Mouse (Mus musculus): Measurements from ENCODE around the gene Tacr1. TPM values are rescaled to one million over a fixed set of nuclear protein-coding genes. Genes with fewer than 3 reads are reported as not detected.

Tacr1 gene
- polyA plus RNA-seq, 1 experiment = not detected

DNA sequence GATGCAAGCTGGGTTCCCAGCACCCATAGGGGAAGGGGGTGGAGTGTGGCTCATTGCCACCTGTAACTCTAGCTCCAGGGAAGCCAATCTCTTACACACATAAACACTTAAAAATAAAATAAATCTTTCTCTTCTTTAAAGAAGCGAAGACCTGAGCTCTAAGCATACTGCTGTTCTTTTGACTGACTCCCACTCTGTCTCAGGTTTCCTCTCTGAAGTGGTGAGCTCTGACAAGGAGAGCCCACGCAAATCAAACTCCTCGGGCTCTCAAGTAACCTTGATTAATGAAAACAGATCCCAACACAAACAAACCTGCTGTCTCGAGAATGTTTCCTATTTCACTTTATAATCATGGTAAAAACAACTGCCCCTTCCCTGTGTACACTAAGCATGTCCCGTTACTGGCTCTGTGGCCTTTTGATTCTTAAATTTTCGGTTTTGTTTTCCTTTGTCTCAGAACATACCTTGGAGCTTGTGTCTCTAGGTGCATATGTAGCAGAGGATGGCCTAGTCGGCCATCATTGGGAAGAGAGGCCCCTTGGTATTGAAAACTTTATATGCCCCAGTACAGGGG lies 108.8 kb downstream of the Tacr1 start:
- TF ChIP-seq MYOG (IDR thresholded peaks at IDR 0.05; ENCODE audit: control insufficient read depth, extremely low read depth, insufficient read length) = no peak
- no peak for TF ChIP-seq CEBPB (IDR thresholded peaks at IDR 0.05; ENCODE audit: low read depth)
- no peak for TF ChIP-seq MAX (IDR thresholded peaks at IDR 0.05)
- no peaks in the 10 kb centered on the region for H3K27me3 ChIP-seq (ENCODE audit: control insufficient read depth, insufficient read depth, insufficient read length)
- H3ac ChIP-seq (ENCODE audit: control insufficient read depth, insufficient read length, low read depth) = no peak overlapping the region
- H3K36me3 ChIP-seq (ENCODE audit: control insufficient read depth, insufficient read depth) = no peaks in the 10 kb centered on the region
- no peak overlapping the region for H3K4me3 ChIP-seq (ENCODE audit: insufficient read depth, poor library complexity, severe bottlenecking)
- no peaks in the 10 kb centered on the region for H3K79me3 ChIP-seq (ENCODE audit: low read depth)
- H3K79me2 ChIP-seq (ENCODE audit: control insufficient read depth, insufficient read depth) = no peaks in the 10 kb centered on the region

DNA sequence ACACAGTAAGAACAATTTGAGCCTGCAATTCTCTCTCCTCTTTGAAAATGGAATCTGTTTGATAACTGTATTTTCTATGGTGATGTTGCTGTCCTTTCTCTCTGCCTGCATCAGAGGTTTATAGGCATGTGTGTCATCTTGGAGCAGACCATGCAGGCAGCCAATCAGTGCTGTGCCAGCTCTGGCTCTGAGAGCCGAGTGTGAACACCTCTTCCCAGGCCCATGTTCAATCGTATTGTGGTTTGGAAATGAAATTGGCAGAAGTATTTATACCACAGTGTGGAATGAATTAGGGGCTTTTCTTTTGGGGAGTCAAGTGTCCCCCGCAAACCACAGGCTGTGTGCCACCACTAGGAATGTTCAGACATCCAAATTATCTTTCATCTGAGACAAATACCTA lies 117.5 kb downstream of the Tacr1 start:
- H3ac ChIP-seq (ENCODE audit: control insufficient read depth, insufficient read length, low read depth) = no peak overlapping the region
- H3K27me3 ChIP-seq (ENCODE audit: control insufficient read depth, insufficient read depth, insufficient read length) = no peaks in the 10 kb centered on the region
- no peaks in the 10 kb centered on the region for H3K79me3 ChIP-seq (ENCODE audit: low read depth)
- TF ChIP-seq CEBPB (IDR thresholded peaks at IDR 0.05; ENCODE audit: low read depth) (no peak), MYOD1 (IDR thresholded peaks at IDR 0.05; ENCODE audit: control insufficient read depth, insufficient read length, low read depth) (no peak), MAX (IDR thresholded peaks at IDR 0.05) (no peak)
- H3K4me3 ChIP-seq (ENCODE audit: insufficient read depth, poor library complexity, severe bottlenecking) = no peak overlapping the region
- H3K79me2 ChIP-seq (ENCODE audit: control insufficient read depth, insufficient read depth) = no peaks in the 10 kb centered on the region
- no peaks in the 10 kb centered on the region for H3K36me3 ChIP-seq (ENCODE audit: control insufficient read depth, insufficient read depth)

DNA sequence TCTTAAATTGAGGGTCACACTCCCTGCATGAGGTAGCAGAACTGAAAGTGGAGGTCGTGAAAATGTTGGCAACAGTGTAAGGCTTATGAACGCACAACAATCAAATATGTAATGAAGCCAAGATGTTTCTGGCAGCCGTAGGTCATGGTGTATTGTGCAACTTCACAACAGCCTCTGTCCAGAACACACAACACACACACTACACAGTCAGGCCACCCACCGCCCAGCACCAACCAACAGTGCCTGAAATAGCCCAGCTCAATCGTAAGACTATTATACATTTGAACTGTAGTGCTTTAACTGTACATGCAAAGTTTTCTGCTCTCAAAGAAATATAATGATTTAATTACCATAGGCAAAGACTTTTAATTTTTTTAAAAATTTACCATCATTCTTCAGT lies 120.4 kb downstream of the Tacr1 start:
- Histone ChIP-seq H3K79me3 (ENCODE audit: low read depth) (no peaks in the 10 kb centered on the region), H3K27me3 (ENCODE audit: control insufficient read depth, insufficient read depth, insufficient read length) (no peaks in the 10 kb centered on the region), H3K4me3 (ENCODE audit: insufficient read depth, poor library complexity, severe bottlenecking) (no peak overlapping the region), H3K79me2 (ENCODE audit: control insufficient read depth, insufficient read depth) (no peaks in the 10 kb centered on the region), H3ac (ENCODE audit: control insufficient read depth, insufficient read length, low read depth) (no peak overlapping the region), H3K36me3 (ENCODE audit: control insufficient read depth, insufficient read depth) (no peaks in the 10 kb centered on the region)
- no peak for TF ChIP-seq FOSL1 (IDR thresholded peaks at IDR 0.05; ENCODE audit: insufficient read depth, low read length, poor library complexity, severe bottlenecking)

DNA sequence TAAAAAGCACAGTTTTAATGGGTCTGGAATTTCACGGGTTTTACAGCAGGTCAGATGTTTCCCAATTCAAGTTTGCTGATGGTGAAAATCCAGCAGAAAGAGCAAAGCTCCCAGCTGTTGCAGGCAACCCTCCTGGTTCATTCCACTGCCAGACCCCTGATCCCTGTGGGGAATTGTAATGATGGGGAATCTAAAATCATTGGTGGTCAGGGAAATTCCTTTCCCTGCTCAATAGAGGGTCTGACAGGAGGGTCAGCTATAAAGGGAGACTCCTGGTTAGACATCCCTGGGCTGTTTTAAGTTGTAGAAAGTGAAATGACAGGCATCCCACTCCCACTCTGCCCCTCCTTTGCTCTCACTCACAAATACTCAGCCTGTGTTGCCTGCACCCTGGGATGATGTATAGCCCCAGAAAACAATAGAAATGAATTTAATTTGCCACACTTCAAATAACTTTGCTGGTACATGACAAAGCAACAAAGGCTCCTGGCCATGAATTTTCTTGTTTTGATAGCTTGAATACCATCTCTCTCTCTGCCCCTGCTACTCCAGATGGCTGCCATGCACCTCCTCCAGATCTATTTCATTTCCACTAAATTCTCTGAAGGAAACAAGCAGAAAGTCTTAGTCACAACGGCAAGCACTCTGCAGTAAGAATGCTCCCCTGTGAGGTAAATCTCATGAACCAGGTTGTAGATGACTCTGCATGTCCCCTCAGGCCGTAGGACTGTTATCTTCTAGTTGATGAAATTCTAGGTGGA lies 123.2 kb downstream of the Tacr1 start:
- Histone ChIP-seq H3K79me2 (ENCODE audit: control insufficient read depth, insufficient read depth) (no peaks in the 10 kb centered on the region), H3K79me3 (ENCODE audit: low read depth) (no peaks in the 10 kb centered on the region), H3K4me3 (ENCODE audit: insufficient read depth, poor library complexity, severe bottlenecking) (no peak overlapping the region), H3K27me3 (ENCODE audit: control insufficient read depth, insufficient read depth, insufficient read length) (no peaks in the 10 kb centered on the region), H3K36me3 (ENCODE audit: control insufficient read depth, insufficient read depth) (no peaks in the 10 kb centered on the region), H3ac (ENCODE audit: control insufficient read depth, insufficient read length, low read depth) (no peak overlapping the region)
- TF ChIP-seq CEBPB (IDR thresholded peaks at IDR 0.05; ENCODE audit: low read depth) (no peak), MYOG (IDR thresholded peaks at IDR 0.05; ENCODE audit: control insufficient read depth, extremely low read depth, insufficient read length) (no peak), FOSL1 (IDR thresholded peaks at IDR 0.05; ENCODE audit: insufficient read depth, low read length, poor library complexity, severe bottlenecking) (no peak), MAX (IDR thresholded peaks at IDR 0.05) (no peak), MYOD1 (IDR thresholded peaks at IDR 0.05; ENCODE audit: control insufficient read depth, insufficient read length, low read depth) (no peak), CTCF (IDR thresholded peaks at IDR 0.05; ENCODE audit: control insufficient read depth, insufficient read depth, insufficient read length) (no peak), USF1 (IDR thresholded peaks at IDR 0.05; ENCODE audit: low read depth) (no peak)

DNA sequence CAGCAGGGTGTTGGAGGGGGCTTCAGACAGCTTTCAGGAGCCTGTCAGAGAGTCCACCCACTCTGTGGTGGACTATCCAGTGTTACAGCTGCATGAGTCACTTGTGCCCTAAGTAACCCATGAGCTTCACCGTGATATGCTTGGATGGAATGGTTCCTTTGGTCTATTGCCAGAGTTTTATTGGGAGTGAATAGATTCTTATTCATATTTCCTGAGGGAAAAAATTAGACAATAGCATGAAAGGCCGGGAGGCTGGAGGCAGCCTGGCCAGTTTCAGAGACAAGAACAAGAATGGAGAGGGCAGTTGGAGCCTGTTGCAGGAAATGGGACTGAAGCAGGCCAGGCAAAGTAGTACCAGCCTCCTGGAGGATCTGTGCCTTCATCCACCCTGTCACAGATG lies 126.5 kb downstream of the Tacr1 start:
- no peaks in the 10 kb centered on the region for H3K36me3 ChIP-seq (ENCODE audit: control insufficient read depth, insufficient read depth)
- H3K4me3 ChIP-seq (ENCODE audit: insufficient read depth, poor library complexity, severe bottlenecking) = no peak overlapping the region
- no peaks in the 10 kb centered on the region for H3K79me3 ChIP-seq (ENCODE audit: low read depth)
- no peaks in the 10 kb centered on the region for H3K27me3 ChIP-seq (ENCODE audit: control insufficient read depth, insufficient read depth, insufficient read length)
- no peaks in the 10 kb centered on the region for H3K79me2 ChIP-seq (ENCODE audit: control insufficient read depth, insufficient read depth)
- H3ac ChIP-seq (ENCODE audit: control insufficient read depth, insufficient read length, low read depth) = no peak overlapping the region
- TF ChIP-seq MAX (IDR thresholded peaks at IDR 0.05) = no peak
- TF ChIP-seq CEBPB (IDR thresholded peaks at IDR 0.05; ENCODE audit: low read depth) = no peak
- no peak for TF ChIP-seq USF1 (IDR thresholded peaks at IDR 0.05; ENCODE audit: low read depth)
- TF ChIP-seq CTCF (IDR thresholded peaks at IDR 0.05; ENCODE audit: control insufficient read depth, insufficient read depth, insufficient read length) = no peak
- TF ChIP-seq FOSL1 (IDR thresholded peaks at IDR 0.05; ENCODE audit: insufficient read depth, low read length, poor library complexity, severe bottlenecking) = no peak
- no peak for TF ChIP-seq MYOG (IDR thresholded peaks at IDR 0.05; ENCODE audit: control insufficient read depth, extremely low read depth, insufficient read length)
- no peak for TF ChIP-seq MYOD1 (IDR thresholded peaks at IDR 0.05; ENCODE audit: control insufficient read depth, insufficient read length, low read depth)

DNA sequence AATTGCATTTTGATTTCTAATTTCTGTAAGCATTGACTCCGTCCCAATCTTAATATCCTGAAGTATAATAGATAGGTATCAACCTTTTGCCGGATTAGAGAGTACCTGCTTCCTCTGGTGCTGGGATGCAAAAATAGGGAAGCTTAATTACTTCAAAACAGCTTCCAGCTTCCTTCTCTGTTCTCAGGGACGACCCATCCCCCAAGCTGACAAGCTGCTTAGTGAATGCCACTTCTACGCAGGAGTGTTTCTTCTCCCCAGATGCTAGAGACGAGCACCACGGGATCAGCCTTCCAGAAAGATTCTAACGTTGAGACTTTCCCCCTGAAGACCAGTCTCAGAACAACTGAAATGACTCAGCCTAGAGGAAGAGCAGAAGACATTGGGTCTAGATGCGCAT lies 134.5 kb downstream of the Tacr1 start:
- Histone ChIP-seq H3ac (ENCODE audit: control insufficient read depth, insufficient read length, low read depth) (no peak overlapping the region), H3K79me3 (ENCODE audit: low read depth) (no peaks in the 10 kb centered on the region), H3K4me3 (ENCODE audit: insufficient read depth, poor library complexity, severe bottlenecking) (no peak overlapping the region), H3K79me2 (ENCODE audit: control insufficient read depth, insufficient read depth) (no peaks in the 10 kb centered on the region), H3K36me3 (ENCODE audit: control insufficient read depth, insufficient read depth) (no peaks in the 10 kb centered on the region), H3K27me3 (ENCODE audit: control insufficient read depth, insufficient read depth, insufficient read length) (peaks cover 2% of the 10 kb centered on the region)
- TF ChIP-seq CTCF (IDR thresholded peaks at IDR 0.05; ENCODE audit: control insufficient read depth, insufficient read depth, insufficient read length) = no peak
- TF ChIP-seq MAX (IDR thresholded peaks at IDR 0.05) = no peak
- no peak for TF ChIP-seq FOSL1 (IDR thresholded peaks at IDR 0.05; ENCODE audit: insufficient read depth, low read length, poor library complexity, severe bottlenecking)
- TF ChIP-seq MYOD1 (IDR thresholded peaks at IDR 0.05; ENCODE audit: control insufficient read depth, insufficient read length, low read depth) = no peak
- TF ChIP-seq USF1 (IDR thresholded peaks at IDR 0.05; ENCODE audit: low read depth) = no peak
- no peak for TF ChIP-seq MYOG (IDR thresholded peaks at IDR 0.05; ENCODE audit: control insufficient read depth, extremely low read depth, insufficient read length)
- TF ChIP-seq CEBPB (IDR thresholded peaks at IDR 0.05; ENCODE audit: low read depth) = no peak
